25 mouse cellular contexts compared by ENCODE assay signal in genomic region chr15:52953480-52953879, GRCm38 (mm10).
"Had no signal": no experiment of that assay in that cellular context is flagged by ENCODE, and none has a peak within 500 bp of the region (broad histone marks: within the 10 kb centered on the region; RNA-seq: fewer than 3 reads in every experiment).

No protein-coding gene starts in this region.

- H3K9me3 ChIP-seq: embryonic facial prominence, embryonic 10.5 days; embryonic facial prominence, embryonic 12.5 days; embryonic facial prominence, embryonic 13.5 days; embryonic facial prominence, embryonic 15.5 days; forebrain, embryonic 10.5 days; forebrain, embryonic 12.5 days; forebrain, embryonic 13.5 days; forebrain, embryonic 15.5 days; heart, embryonic 10.5 days had no signal

- H3K4me1 ChIP-seq: embryonic facial prominence, embryonic 10.5 days; embryonic facial prominence, embryonic 12.5 days; embryonic facial prominence, embryonic 13.5 days; embryonic facial prominence, embryonic 15.5 days; forebrain, embryonic 10.5 days; forebrain, embryonic 12.5 days; forebrain, embryonic 13.5 days; forebrain, embryonic 15.5 days; heart, embryonic 10.5 days had no signal

- H3K27ac ChIP-seq: embryonic facial prominence, embryonic 10.5 days; embryonic facial prominence, embryonic 12.5 days; embryonic facial prominence, embryonic 13.5 days; embryonic facial prominence, embryonic 15.5 days; forebrain, embryonic 10.5 days; forebrain, embryonic 12.5 days; forebrain, embryonic 13.5 days; forebrain, embryonic 15.5 days; gastrocnemius, adult 2 months; heart, adult 2 months; heart, embryonic 10.5 days had no signal

- H3K4me3 ChIP-seq: embryonic facial prominence, embryonic 10.5 days; embryonic facial prominence, embryonic 12.5 days; embryonic facial prominence, embryonic 13.5 days; embryonic facial prominence, embryonic 15.5 days; erythroblast, embryonic 14.5 days; forebrain, embryonic 10.5 days; forebrain, embryonic 12.5 days; forebrain, embryonic 13.5 days; forebrain, embryonic 15.5 days; gastrocnemius, adult 2 months; heart, adult 2 months; heart, embryonic 10.5 days had no signal

- DNase-seq: cerebellum, adult 9-11 months; cerebellum, postnatal 10 days; cerebellum, postnatal 14 days; cerebellum, postnatal 25 days; cerebellum, postnatal 36 days; embryo, embryonic 11 days; forebrain, postnatal 0 days; gastrocnemius, adult 2 months; gastrocnemius, postnatal 10 days; gastrocnemius, postnatal 14 days; gastrocnemius, postnatal 25 days; gastrocnemius, postnatal 36 days; heart, adult 11 months; heart, adult 18-20 months; heart, adult 2 months had no signal

- H3K9ac ChIP-seq: embryonic facial prominence, embryonic 12.5 days; embryonic facial prominence, embryonic 13.5 days; embryonic facial prominence, embryonic 15.5 days; forebrain, embryonic 12.5 days; forebrain, embryonic 13.5 days; forebrain, embryonic 15.5 days; forebrain, postnatal 0 days had no signal

- H3K27me3 ChIP-seq: embryonic facial prominence, embryonic 12.5 days; embryonic facial prominence, embryonic 13.5 days; embryonic facial prominence, embryonic 15.5 days; forebrain, embryonic 12.5 days; forebrain, embryonic 13.5 days; forebrain, embryonic 15.5 days had no signal

- H3K36me3 ChIP-seq: embryonic facial prominence, embryonic 10.5 days; embryonic facial prominence, embryonic 12.5 days; embryonic facial prominence, embryonic 13.5 days; embryonic facial prominence, embryonic 15.5 days; forebrain, embryonic 10.5 days; forebrain, embryonic 12.5 days; forebrain, embryonic 15.5 days; heart, embryonic 10.5 days had no signal
